In genomic region chr7:75873216-75873615, GRCm38 (mm10) we compare ENCODE assay signal across 14 mouse cellular contexts. TPM values are rescaled to one million over a fixed set of nuclear protein-coding genes. Genes with fewer than 3 reads are reported as not detected.
DNase-seq lines count a peak whose midpoint lies in the region; ATAC-seq and TF ChIP-seq lines count a peak whose summit lies in the region.
"Had no signal": no experiment of that assay in that cellular context is flagged by ENCODE, and none has a peak within 500 bp of the region (broad histone marks: within the 10 kb centered on the region; RNA-seq: fewer than 3 reads in every experiment).

No protein-coding gene starts in this region.

- peaks cover 8% of the 10 kb centered on the region; the same call in 1 of the 2 replicates for H3K79me2 ChIP-seq in liver, adult 2 months (ENCODE audit: control insufficient read depth, insufficient read depth, low read length)

- intact Hi-C loops in heart, postnatal 10 days (cut with DNase I): no loop called here

- H3K4me2 ChIP-seq in liver, embryonic 11.5 days: no peak overlapping the region
- H3K4me2 ChIP-seq: liver, embryonic 15.5 days; midbrain, embryonic 11.5 days had no signal

- H3K9ac ChIP-seq in liver, adult 2 months (ENCODE audit: low read depth, low read length): no peak overlapping the region
- H3K9ac ChIP-seq in liver, embryonic 11.5 days (ENCODE audit: low read depth, low read length): no peak overlapping the region
- H3K9ac ChIP-seq: liver, embryonic 15.5 days had no signal

- no peaks in the 10 kb centered on the region for H3K27me3 ChIP-seq in cerebellum, adult 2 months (ENCODE audit: control insufficient read depth, insufficient read depth, low read length)
- no peaks in the 10 kb centered on the region for H3K27me3 ChIP-seq in liver, adult 2 months (ENCODE audit: control insufficient read depth, insufficient read depth, low read length)
- no peaks in the 10 kb centered on the region for H3K27me3 ChIP-seq in liver, embryonic 11.5 days (replicated peaks; ENCODE audit: control insufficient read depth, insufficient read depth, low read length)
- H3K27me3 ChIP-seq: liver, embryonic 15.5 days had no signal

- 0 out of 2 replicates have a peak, but pooled peaks cover 7% of the 10 kb centered on the region for H3K36me3 ChIP-seq in liver, adult 2 months (ENCODE audit: control insufficient read depth, insufficient read depth, low read length)
- peaks cover 3% of the 10 kb centered on the region; the same call in 1 of the 2 replicates for H3K36me3 ChIP-seq in liver, embryonic 11.5 days (ENCODE audit: control insufficient read depth, insufficient read depth, low read length)

- no peak for TF ChIP-seq POLR2A in cerebellum, adult 2 months (IDR thresholded peaks at IDR 0.05; ENCODE audit: borderline replicate concordance, insufficient read depth, low read length)
- TF ChIP-seq POLR2A in liver, adult 2 months (IDR thresholded peaks at IDR 0.05; ENCODE audit: extremely low read depth, insufficient read depth, low read length): no peak
- TF ChIP-seq POLR2A in embryonic fibroblast, embryonic 13.5 days (IDR thresholded peaks at IDR 0.05; ENCODE audit: low read depth, low read length): no peak

- no peak for DNase-seq in cerebellum, adult 2 months
- no peak for DNase-seq in cerebellum, adult 11 months
- no peak for DNase-seq in liver, adult 2 months (ENCODE audit: extremely low read depth, low read depth, low spot score)
- DNase-seq in liver, embryonic 11.5 days (ENCODE audit: low spot score): no peak
- DNase-seq in A20 (ENCODE audit: low read depth, low spot score): peak; percentile 14
- DNase-seq in heart, postnatal 10 days: no peak
- no peak for DNase-seq in neural tube, embryonic 10.5 days (ENCODE audit: extremely low spot score, low spot score)
- DNase-seq: cerebellum, adult 11-12 months; gastrocnemius, postnatal 25 days; retina, postnatal 1 day had no signal

- WGBS in cerebellum, adult 2 months: 86% methylated on average over 3 of the region's 3 CpGs
- 66% methylated on average over 3 of the region's 3 CpGs for WGBS in liver, adult 2 months
- 70% methylated on average over 3 of the region's 3 CpGs for WGBS in liver, embryonic 11.5 days

- H3K9me3 ChIP-seq in liver, embryonic 11.5 days (ENCODE audit: control insufficient read depth, low read length): no peaks in the 10 kb centered on the region
- H3K9me3 ChIP-seq: forebrain, embryonic 10.5 days; liver, embryonic 15.5 days had no signal

- peaks cover 17% of the 10 kb centered on the region for H3K4me1 ChIP-seq in cerebellum, adult 2 months (ENCODE audit: control insufficient read depth, insufficient read depth, low read length)
- H3K4me1 ChIP-seq in liver, adult 2 months (ENCODE audit: control insufficient read depth, insufficient read depth, low read length): no peaks in the 10 kb centered on the region
- H3K4me1 ChIP-seq in liver, embryonic 11.5 days (replicated peaks; ENCODE audit: control insufficient read depth, insufficient read depth, low read length): no peaks in the 10 kb centered on the region; the same call in 1 of the 2 replicates
- no peaks in the 10 kb centered on the region for H3K4me1 ChIP-seq in embryonic fibroblast, embryonic 13.5 days (ENCODE audit: control insufficient read depth, insufficient read depth, low read length)

- ATAC-seq in liver, embryonic 11.5 days (replicated peaks; ENCODE audit: low FRiP score): no peak

- no peak overlapping the region for H3K27ac ChIP-seq in cerebellum, adult 2 months (ENCODE audit: insufficient read depth, low read length)
- no peak overlapping the region for H3K27ac ChIP-seq in liver, adult 2 months (replicated peaks; ENCODE audit: insufficient read depth, low read depth, low read length)
- H3K27ac ChIP-seq in liver, embryonic 11.5 days (ENCODE audit: low read depth, low read length): no peak overlapping the region
- no peak overlapping the region for H3K27ac ChIP-seq in embryonic fibroblast, embryonic 13.5 days (ENCODE audit: insufficient read depth, low read length)
- H3K27ac ChIP-seq: forebrain, embryonic 10.5 days had no signal

- no peak overlapping the region for H3K4me3 ChIP-seq in cerebellum, adult 2 months (replicated peaks; ENCODE audit: insufficient read depth, low read depth, low read length)
- H3K4me3 ChIP-seq in liver, adult 2 months (ENCODE audit: insufficient read depth, low read depth, low read length): no peak overlapping the region
- no peak overlapping the region for H3K4me3 ChIP-seq in liver, embryonic 11.5 days (ENCODE audit: low read depth, low read length)
- no peak overlapping the region for H3K4me3 ChIP-seq in embryonic fibroblast, embryonic 13.5 days (ENCODE audit: insufficient read depth, low read length)
- H3K4me3 ChIP-seq: forebrain, embryonic 10.5 days; liver, embryonic 15.5 days had no signal

- TF ChIP-seq CTCF in cerebellum, adult 2 months (IDR thresholded peaks at IDR 0.05; ENCODE audit: borderline replicate concordance, insufficient read depth, low read depth, low read length): 0 out of 2 replicates have a peak, but pooled peaks have one; percentile 31
- TF ChIP-seq CTCF in liver, adult 2 months (IDR thresholded peaks at IDR 0.05; ENCODE audit: low read depth, low read length): peak; percentile 56; the same call in 1 of the 2 replicates
- TF ChIP-seq CTCF in embryonic fibroblast, embryonic 13.5 days (IDR thresholded peaks at IDR 0.05; ENCODE audit: borderline replicate concordance, insufficient read depth, low read length): peak; percentile 37; the same call in 1 of the 2 replicates

RNA-seq across cellular contexts. Expression of gene Klhl25, which starts 25.1 kb away (rescaled TPM):
- polyA plus RNA-seq in cerebellum, adult 2 months (2012; rRNA removed): 8.9 and 9.6 TPM in 2 replicates
- total RNA-seq in liver, adult 2 months (2014; rRNA removed): 10.9 and 12.0 TPM in 2 replicates
- polyA plus RNA-seq in liver, adult 2 months (2012; rRNA removed): 20.0 and 27.9 TPM in 2 replicates
- 11.6 and 12.9 TPM in 2 replicates for polyA plus RNA-seq in liver, embryonic 11.5 days (2014; fragmentation: Nextera tagmentation; extraction: Ambion mirVana)
- 7.6 and 10.7 TPM in 2 replicates for polyA plus RNA-seq in embryonic fibroblast, embryonic 13.5 days (2011; ENCODE audit: insufficient read length, low read depth, missing spikeins)
- 10 to 100 TPM in 1 of 2 experiments, 1 to 10 TPM in 1; 7.1 to 10.7 TPM for total RNA-seq in heart, postnatal 10 days (2021)
